ENCODE assay signal across 23 mouse cellular contexts in genomic region chr13:59564505-59564904, GRCm38 (mm10). TPM values are rescaled to one million over a fixed set of nuclear protein-coding genes. Genes with fewer than 3 reads are reported as not detected.
A peak's percentile ranks its signal among the peaks of the same experiment; 100 is the strongest.
DNase-seq lines count a peak whose midpoint lies in the region; ATAC-seq and TF ChIP-seq lines count a peak whose summit lies in the region.
"Had no signal": no experiment of that assay in that cellular context is flagged by ENCODE, and none has a peak within 500 bp of the region (broad histone marks: within the 10 kb centered on the region; RNA-seq: fewer than 3 reads in every experiment).

No protein-coding gene starts in this region.

- WGBS in lung, embryonic 14.5 days, result 63% methylated on average over 4 of the region's 4 CpGs
- 58% methylated on average over 4 of the region's 4 CpGs for WGBS in lung, embryonic 16.5 days
- 71% methylated on average over 4 of the region's 4 CpGs for WGBS in lung, adult 2 months

- H3K9ac ChIP-seq in lung, embryonic 14.5 days, result no peak overlapping the region
- H3K9ac ChIP-seq in lung, embryonic 16.5 days (ENCODE audit: low read length), result no peak overlapping the region
- H3K9ac ChIP-seq: embryonic facial prominence, embryonic 13.5 days; embryonic facial prominence, embryonic 15.5 days; forebrain, embryonic 12.5 days had no signal

- ATAC-seq in lung, embryonic 14.5 days (ENCODE audit: insufficient read depth), result no peak
- ATAC-seq in lung, embryonic 16.5 days (ENCODE audit: low read depth), result peak; percentile 74
- ATAC-seq: forebrain, embryonic 14.5 days had no signal

- H3K36me3 ChIP-seq in lung, embryonic 14.5 days (ENCODE audit: insufficient read depth), result no peaks in the 10 kb centered on the region
- no peaks in the 10 kb centered on the region for H3K36me3 ChIP-seq in lung, embryonic 16.5 days (ENCODE audit: control insufficient read depth, insufficient read depth, low read length)
- H3K36me3 ChIP-seq: embryonic facial prominence, embryonic 13.5 days; embryonic facial prominence, embryonic 15.5 days; forebrain, embryonic 10.5 days; forebrain, embryonic 12.5 days had no signal

- H3K4me3 ChIP-seq in lung, embryonic 14.5 days (ENCODE audit: low read depth, low read length), result no peak overlapping the region
- H3K4me3 ChIP-seq in lung, embryonic 16.5 days (ENCODE audit: low read length), result no peak overlapping the region
- H3K4me3 ChIP-seq in lung, adult 2 months (replicated peaks; ENCODE audit: extremely low read depth, low read depth, low read length), result no peak overlapping the region
- H3K4me3 ChIP-seq: embryonic facial prominence, embryonic 13.5 days; embryonic facial prominence, embryonic 15.5 days; erythroblast, embryonic 14.5 days; forebrain, embryonic 10.5 days; forebrain, embryonic 12.5 days had no signal

- no peak overlapping the region for H3K27ac ChIP-seq in lung, embryonic 14.5 days (ENCODE audit: low read depth)
- peak overlapping the region; percentile 77 for H3K27ac ChIP-seq in lung, embryonic 16.5 days (ENCODE audit: low read length)
- H3K27ac ChIP-seq: embryonic facial prominence, embryonic 13.5 days; embryonic facial prominence, embryonic 15.5 days; forebrain, embryonic 10.5 days; forebrain, embryonic 12.5 days had no signal

- no peaks in the 10 kb centered on the region for H3K27me3 ChIP-seq in lung, embryonic 14.5 days (ENCODE audit: insufficient read depth, low read length)
- no peaks in the 10 kb centered on the region for H3K27me3 ChIP-seq in lung, embryonic 16.5 days (ENCODE audit: control insufficient read depth, insufficient read depth, low read depth, low read length)
- H3K27me3 ChIP-seq: embryonic facial prominence, embryonic 13.5 days; embryonic facial prominence, embryonic 15.5 days had no signal

- H3K4me2 ChIP-seq in lung, embryonic 14.5 days, result no peak overlapping the region
- H3K4me2 ChIP-seq in lung, embryonic 16.5 days (ENCODE audit: low read depth, low read length), result no peak overlapping the region
- H3K4me2 ChIP-seq: embryonic facial prominence, embryonic 13.5 days; embryonic facial prominence, embryonic 15.5 days; forebrain, embryonic 12.5 days had no signal

- peak; percentile 72 for DNase-seq in lung, embryonic 14.5 days
- DNase-seq in lung, postnatal 4 days, result no peak
- DNase-seq in lung, adult 2 months, result no peak
- DNase-seq in lung, postnatal 10 days, result peak; percentile 49
- no peak for DNase-seq in lung, postnatal 25 days (ENCODE audit: low spot score)
- DNase-seq in thymus, adult 18-20 months, result no peak
- DNase-seq: adrenal gland, adult 2 months; adrenal gland, postnatal 10 days; adrenal gland, postnatal 25 days; cerebellum, adult 11 months; cerebellum, adult 18-20 months; cerebellum, adult 8-10 months; cerebellum, adult 9-11 months; cerebellum, postnatal 14 days; cerebellum, postnatal 36 days; embryo, embryonic 11 days had no signal

- TF ChIP-seq POLR2A in lung, adult 2 months (IDR thresholded peaks at IDR 0.05; ENCODE audit: borderline replicate concordance, extremely low read depth, low read depth, low read length), result no peak

- no peaks in the 10 kb centered on the region for H3K9me3 ChIP-seq in lung, embryonic 14.5 days (ENCODE audit: low read depth, low read length)
- no peaks in the 10 kb centered on the region for H3K9me3 ChIP-seq in lung, embryonic 16.5 days (ENCODE audit: control insufficient read depth, low read length)
- H3K9me3 ChIP-seq: embryonic facial prominence, embryonic 13.5 days; embryonic facial prominence, embryonic 15.5 days; forebrain, embryonic 10.5 days; forebrain, embryonic 12.5 days had no signal

- no peaks in the 10 kb centered on the region for H3K4me1 ChIP-seq in lung, embryonic 14.5 days (ENCODE audit: insufficient read depth)
- H3K4me1 ChIP-seq in lung, embryonic 16.5 days (replicated peaks; ENCODE audit: control insufficient read depth, insufficient read depth, low read length), result no peaks in the 10 kb centered on the region
- H3K4me1 ChIP-seq in lung, adult 2 months (ENCODE audit: control insufficient read depth, insufficient read depth, low read length), result no peaks in the 10 kb centered on the region
- H3K4me1 ChIP-seq: forebrain, embryonic 10.5 days; forebrain, embryonic 12.5 days had no signal

- TF ChIP-seq CTCF in lung, embryonic 14.5 days (IDR thresholded peaks at IDR 0.05; ENCODE audit: low read depth), result no peak
- no peak for TF ChIP-seq CTCF in lung, adult 2 months (IDR thresholded peaks at IDR 0.05; ENCODE audit: insufficient read depth, low read length)

RNA-seq across cellular contexts. Expression of gene Agtpbp1, which starts 20.5 kb away (rescaled TPM):
- 18.2 and 22.7 TPM in 2 replicates for polyA plus RNA-seq in lung, embryonic 14.5 days (2014; fragmentation: Nextera tagmentation; extraction: Ambion mirVana)
- polyA plus RNA-seq in lung, embryonic 16.5 days (2015; fragmentation: Nextera tagmentation; extraction: Ambion mirVana), result 17.8 and 19.3 TPM in 2 replicates
- 5.6 and 9.9 TPM in 2 replicates for polyA plus RNA-seq in lung, adult 2 months (2012; rRNA removed)

RNA-seq across cellular contexts. Expression of gene Naa35, which starts 20.6 kb away (rescaled TPM):
- polyA plus RNA-seq in lung, embryonic 14.5 days (2014; fragmentation: Nextera tagmentation; extraction: Ambion mirVana), result 82.4 and 83.5 TPM in 2 replicates
- polyA plus RNA-seq in lung, embryonic 16.5 days (2015; fragmentation: Nextera tagmentation; extraction: Ambion mirVana), result 88.8 and 96.9 TPM in 2 replicates
- 19.8 and 32.7 TPM in 2 replicates for polyA plus RNA-seq in lung, adult 2 months (2012; rRNA removed)

Comparison
In these comparisons a context has a peak if more than half of its experiments do, and no peak if none do; other contexts are left out.
1. DNase-seq: peak in lung, embryonic 14.5 days (single experiment) and lung, postnatal 10 days (single experiment); none in lung, postnatal 4 days (0 of 2), lung, adult 2 months (single experiment), lung, postnatal 25 days (single experiment) and thymus, adult 18-20 months (0 of 2).